Mouse (Mus musculus): Measurements from ENCODE around the gene Pitpnm2. TPM values are rescaled to one million over a fixed set of nuclear protein-coding genes. Genes with fewer than 3 reads are reported as not detected.
"Not testable (repeated sequence)": the region's sequence is repeated elsewhere in the genome, so short reads cannot be mapped to it uniquely, and the experiment has no call there.

The Pitpnm2 gene
- polyA plus RNA-seq, 1 experiment, result 21.8 TPM

- H3K4me1 ChIP-seq (ENCODE audit: control insufficient read depth, insufficient read depth, insufficient read length, low read length), result peaks cover 82% of the 10 kb centered on the region
- H3K27ac ChIP-seq (replicated peaks; ENCODE audit: low read depth, low read length), result no peak overlapping the region
- no peak overlapping the region for H3K4me3 ChIP-seq (ENCODE audit: insufficient read depth, low read depth, low read length)
Observed at GRCm38 (mm10) chr5:124219431-124219830, 30.1 kb downstream of the Pitpnm2 start.

- peak overlapping the region; percentile 20; the same call in 1 of the 2 replicates for H3K27ac ChIP-seq (replicated peaks; ENCODE audit: low read depth, low read length)
- H3K4me1 ChIP-seq (ENCODE audit: control insufficient read depth, insufficient read depth, insufficient read length, low read length), result peaks cover 81% of the 10 kb centered on the region
Observed at GRCm38 (mm10) chr5:124218986-124219385, 30.6 kb downstream of the Pitpnm2 start.

GRCm38 (mm10) chr5:124217566-124218249 is 31.9 kb downstream of the Pitpnm2 start:
- Histone ChIP-seq H3K4me1 (ENCODE audit: control insufficient read depth, insufficient read depth, insufficient read length, low read length) (peaks cover 79% of the 10 kb centered on the region), H3K27ac (replicated peaks; ENCODE audit: low read depth, low read length) (peak overlapping the region; percentile 42), H3K4me3 (ENCODE audit: insufficient read depth, low read depth, low read length) (no peak overlapping the region)

More at GRCm38 (mm10) chr5:124218986-124219385, 30.6 kb downstream of the Pitpnm2 start:
- H3K4me3 ChIP-seq (ENCODE audit: insufficient read depth, low read depth, low read length), result no peak overlapping the region

- not testable (repeated sequence) for H3K27ac ChIP-seq (replicated peaks; ENCODE audit: low read depth, low read length); H3K4me3 ChIP-seq (ENCODE audit: insufficient read depth, low read depth, low read length)
- H3K4me1 ChIP-seq (ENCODE audit: control insufficient read depth, insufficient read depth, insufficient read length, low read length), result peaks cover 75% of the 10 kb centered on the region
Observed at GRCm38 (mm10) chr5:124217092-124217491, 32.5 kb downstream of the Pitpnm2 start.

- Histone ChIP-seq H3K4me3 (ENCODE audit: insufficient read depth, low read depth, low read length) (no peak overlapping the region), H3K27ac (replicated peaks; ENCODE audit: low read depth, low read length) (peak overlapping the region; percentile 97), H3K4me1 (ENCODE audit: control insufficient read depth, insufficient read depth, insufficient read length, low read length) (peaks cover 75% of the 10 kb centered on the region)
Observed at GRCm38 (mm10) chr5:124216403-124216802, 33.2 kb downstream of the Pitpnm2 start.

- no peak overlapping the region for H3K4me3 ChIP-seq (ENCODE audit: insufficient read depth, low read depth, low read length)
- peaks cover 74% of the 10 kb centered on the region for H3K4me1 ChIP-seq (ENCODE audit: control insufficient read depth, insufficient read depth, insufficient read length, low read length)
- peak overlapping the region; percentile 97 for H3K27ac ChIP-seq (replicated peaks; ENCODE audit: low read depth, low read length)
Observed at GRCm38 (mm10) chr5:124215647-124216046, 33.9 kb downstream of the Pitpnm2 start.

- H3K27ac ChIP-seq (replicated peaks; ENCODE audit: low read depth, low read length), result peak overlapping the region; percentile 97
- H3K4me3 ChIP-seq (ENCODE audit: insufficient read depth, low read depth, low read length), result no peak overlapping the region
- H3K4me1 ChIP-seq (ENCODE audit: control insufficient read depth, insufficient read depth, insufficient read length, low read length), result peaks cover 77% of the 10 kb centered on the region
Observed at GRCm38 (mm10) chr5:124214516-124215145, 34.9 kb downstream of the Pitpnm2 start.

- peaks cover 72% of the 10 kb centered on the region for H3K4me1 ChIP-seq (ENCODE audit: control insufficient read depth, insufficient read depth, insufficient read length, low read length)
- H3K4me3 ChIP-seq (ENCODE audit: insufficient read depth, low read depth, low read length), result no peak overlapping the region
- peak overlapping the region; percentile 97 for H3K27ac ChIP-seq (replicated peaks; ENCODE audit: low read depth, low read length)
Observed at GRCm38 (mm10) chr5:124213588-124214469, 35.7 kb downstream of the Pitpnm2 start.

GRCm38 (mm10) chr5:124211669-124212068 is 37.9 kb downstream of the Pitpnm2 start:
- Histone ChIP-seq H3K4me1 (ENCODE audit: control insufficient read depth, insufficient read depth, insufficient read length, low read length) (peaks cover 73% of the 10 kb centered on the region), H3K27ac (replicated peaks; ENCODE audit: low read depth, low read length) (peak overlapping the region; percentile 95), H3K4me3 (ENCODE audit: insufficient read depth, low read depth, low read length) (no peak overlapping the region)

GRCm38 (mm10) chr5:124211234-124211633 is 38.3 kb downstream of the Pitpnm2 start:
- Histone ChIP-seq H3K4me1 (ENCODE audit: control insufficient read depth, insufficient read depth, insufficient read length, low read length) (peaks cover 76% of the 10 kb centered on the region), H3K4me3 (ENCODE audit: insufficient read depth, low read depth, low read length) (peak overlapping the region; percentile 1; the same call in 1 of the 2 replicates), H3K27ac (replicated peaks; ENCODE audit: low read depth, low read length) (peak overlapping the region; percentile 95)

GRCm38 (mm10) chr5:124210281-124211016 is 39.1 kb downstream of the Pitpnm2 start:
- H3K4me1 ChIP-seq (ENCODE audit: control insufficient read depth, insufficient read depth, insufficient read length, low read length), result peaks cover 76% of the 10 kb centered on the region
- peak overlapping the region; percentile 83 for H3K27ac ChIP-seq (replicated peaks; ENCODE audit: low read depth, low read length)
- H3K4me3 ChIP-seq (ENCODE audit: insufficient read depth, low read depth, low read length), result no peak overlapping the region

- Histone ChIP-seq H3K4me3 (ENCODE audit: insufficient read depth, low read depth, low read length) (no peak overlapping the region), H3K4me1 (ENCODE audit: control insufficient read depth, insufficient read depth, insufficient read length, low read length) (peaks cover 76% of the 10 kb centered on the region), H3K27ac (replicated peaks; ENCODE audit: low read depth, low read length) (peak overlapping the region; percentile 83)
Observed at GRCm38 (mm10) chr5:124209850-124210249, 39.7 kb downstream of the Pitpnm2 start.

- H3K27ac ChIP-seq (replicated peaks; ENCODE audit: low read depth, low read length), result 0 out of 2 replicates have a peak overlapping the region, but pooled peaks have one; percentile 5
- no peak overlapping the region for H3K4me3 ChIP-seq (ENCODE audit: insufficient read depth, low read depth, low read length)
- peaks cover 77% of the 10 kb centered on the region for H3K4me1 ChIP-seq (ENCODE audit: control insufficient read depth, insufficient read depth, insufficient read length, low read length)
Observed at GRCm38 (mm10) chr5:124208030-124208429, 41.5 kb downstream of the Pitpnm2 start.

GRCm38 (mm10) chr5:124206481-124207038 is 43.0 kb downstream of the Pitpnm2 start:
- Histone ChIP-seq H3K4me1 (ENCODE audit: control insufficient read depth, insufficient read depth, insufficient read length, low read length) (peaks cover 74% of the 10 kb centered on the region), H3K27ac (replicated peaks; ENCODE audit: low read depth, low read length) (peak overlapping the region; percentile 87), H3K4me3 (ENCODE audit: insufficient read depth, low read depth, low read length) (no peak overlapping the region)
